Mouse (Mus musculus) cortical plate, adult 2 months (tissue): ENCODE measurements around the gene Traf3. TPM values are rescaled to one million over a fixed set of nuclear protein-coding genes. Genes with fewer than 3 reads are reported as not detected.

Source experiments
- H3K27ac ChIP-seq: fragments of 200-500 bp; 2 replicates; pipeline ENCODE4 v1.5.1; 2012; ENCODE audit warnings: low read length, control low read depth, inconsistent platforms; ENCODE audit not compliant: insufficient read depth
- H3K4me1 ChIP-seq: fragments of 200-500 bp; 2 replicates; pipeline ENCODE4 v1.6.1; 2011; ENCODE audit warnings: low read length; ENCODE audit not compliant: control insufficient read depth, insufficient read depth
- H3K4me3 ChIP-seq: fragments of 200-500 bp; 2 replicates; pipeline ENCODE4 v1.5.1; 2011; ENCODE audit warnings: mild to moderate bottlenecking, low read length, control low read depth; ENCODE audit not compliant: insufficient read depth
- CTCF ChIP-seq: fragments of 200-500 bp; IDR thresholded peaks from 2 replicates; pipeline ENCODE4 v1.5.1; 2011; ENCODE audit warnings: mild to moderate bottlenecking, control low read depth, low read length; ENCODE audit not compliant: insufficient read depth; ENCODE audit errors: extremely low read depth
- POLR2A ChIP-seq: fragments of 200-500 bp; IDR thresholded peaks from 2 replicates; pipeline ENCODE4 v1.6.1; 2011; ENCODE audit warnings: mild to moderate bottlenecking, low read length, control low read depth; ENCODE audit not compliant: insufficient read depth; ENCODE audit errors: extremely low read depth
- polyA plus RNA-seq: library from polyadenylated mRNA; depleted of rRNA; stranded (reverse); fragments of >200 nt; gene quantifications from 2 replicates; pipeline ENCODE4 v1.2.3, GENCODE M21; 2012

The Traf3 gene
- polyA plus RNA-seq, 1 experiment, result 31.6 TPM

DNA sequence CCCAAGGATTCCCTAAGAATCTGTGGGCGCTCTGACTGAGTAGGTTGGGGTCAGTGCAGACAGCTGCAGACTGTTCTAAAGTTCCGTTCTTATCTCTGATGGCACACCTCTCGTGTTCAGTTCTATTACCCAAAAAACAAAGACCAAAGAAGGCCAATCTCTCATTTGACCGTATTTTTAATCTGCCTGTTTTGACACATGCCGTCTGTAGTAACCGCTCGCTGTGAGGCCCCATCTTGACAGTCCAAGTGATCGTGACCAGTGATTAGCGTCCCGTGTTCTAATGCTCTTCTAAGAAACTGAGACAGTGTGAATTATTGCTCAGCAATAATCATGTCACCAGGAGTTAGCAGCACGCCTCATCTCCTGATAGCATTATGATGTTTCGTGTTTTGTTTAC, 100.4 kb downstream of the Traf3 start:
- H3K27ac ChIP-seq, result no peak overlapping the region
- TF ChIP-seq CTCF (no peak), POLR2A (no peak)
- H3K4me3 ChIP-seq, result no peak overlapping the region
- H3K4me1 ChIP-seq, result no peaks in the 10 kb centered on the region

- no peaks in the 10 kb centered on the region for H3K4me1 ChIP-seq
Observed at GRCm38 (mm10) chr12:111267673-111268325, 101.6 kb downstream of the Traf3 start.

GRCm38 (mm10) chr12:111270629-111271277, 104.6 kb downstream of the Traf3 start, which contains the start of gene Amn:
TSS of gene Amn (plus strand) at chr12:111271095.
- Histone ChIP-seq H3K27ac (no peak within 1 kb of the TSS), H3K4me1 (no peaks in the 10 kb centered on the region), H3K4me3 (no peak within 1 kb of the TSS)
- TF ChIP-seq CTCF (no peak), POLR2A (no peak)

More at GRCm38 (mm10) chr12:111267673-111268325, 101.6 kb downstream of the Traf3 start:
- Histone ChIP-seq H3K4me3 (no peak overlapping the region), H3K27ac (no peak overlapping the region)
- TF ChIP-seq POLR2A, result no peak
- no peak for TF ChIP-seq CTCF

DNA sequence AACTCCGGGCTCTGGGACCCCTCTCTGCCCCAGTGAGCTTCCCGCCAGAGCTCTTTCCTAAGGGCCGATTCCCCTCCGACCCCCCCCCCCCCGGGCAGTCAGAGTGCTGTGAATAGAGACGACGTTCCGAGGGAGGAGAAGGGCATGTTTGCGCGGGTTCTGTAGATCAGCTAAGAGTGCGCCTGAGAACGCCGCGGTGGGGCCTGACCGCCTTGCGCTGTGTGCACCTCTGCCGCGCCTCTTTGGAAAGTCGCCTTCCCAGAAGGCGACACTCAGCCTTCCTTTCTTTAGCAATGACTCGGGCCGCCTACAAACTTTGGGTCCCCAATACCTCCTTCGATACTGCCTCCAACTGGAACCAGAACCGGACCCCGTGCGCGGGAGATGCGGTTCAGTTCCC, 105.2 kb downstream of the Traf3 start:
- H3K4me3 ChIP-seq, result no peak overlapping the region
- no peak overlapping the region for H3K27ac ChIP-seq
- TF ChIP-seq POLR2A (no peak), CTCF (no peak)
- H3K4me1 ChIP-seq, result no peaks in the 10 kb centered on the region

DNA sequence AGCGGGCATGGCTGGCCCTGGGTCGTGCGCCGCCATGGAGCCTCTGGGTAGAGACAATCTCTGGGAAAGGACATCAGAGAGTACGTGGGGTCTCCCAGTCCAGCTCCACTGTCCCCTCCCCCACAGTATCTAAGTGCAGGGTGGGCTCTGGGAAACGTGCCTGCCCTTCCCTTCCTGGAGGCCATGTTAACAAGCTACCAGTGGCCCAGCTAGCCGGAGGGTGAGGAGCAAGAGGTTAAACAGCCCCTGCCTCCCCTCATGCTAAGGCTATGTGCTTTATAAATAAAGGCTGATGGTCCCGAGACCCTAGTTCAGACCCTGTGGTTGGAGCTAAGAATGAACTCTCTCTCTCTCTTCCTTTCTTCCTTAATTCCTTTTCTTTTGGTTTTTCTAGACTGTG, 105.8 kb downstream of the Traf3 start:
- H3K27ac ChIP-seq, result no peak overlapping the region
- H3K4me1 ChIP-seq, result no peaks in the 10 kb centered on the region
- TF ChIP-seq CTCF (no peak), POLR2A (no peak)

DNA sequence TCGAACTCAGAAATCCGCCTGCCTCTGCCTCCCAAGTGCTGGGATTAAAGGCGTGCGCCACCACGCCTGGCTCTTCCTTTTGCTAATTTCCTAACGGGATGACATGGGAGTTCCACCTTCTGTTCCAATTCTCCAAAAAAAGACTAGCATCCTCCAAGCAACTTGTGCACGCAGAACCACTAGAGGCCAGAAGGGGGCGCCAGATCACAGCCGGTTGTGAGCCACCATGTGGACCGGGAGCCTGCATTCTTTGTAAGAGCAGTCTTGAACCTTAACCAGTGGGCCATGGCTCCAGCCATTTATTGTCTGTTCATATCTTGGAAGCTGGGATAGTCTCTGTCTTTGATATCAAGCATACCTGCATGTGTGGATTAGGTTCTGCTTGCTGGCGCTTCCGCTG, 106.2 kb downstream of the Traf3 start:
- TF ChIP-seq CTCF, result peak; percentile 72
- no peak for TF ChIP-seq POLR2A

More for the DNA sequence above, 105.8 kb downstream of the Traf3 start:
- no peak overlapping the region for H3K4me3 ChIP-seq

DNA sequence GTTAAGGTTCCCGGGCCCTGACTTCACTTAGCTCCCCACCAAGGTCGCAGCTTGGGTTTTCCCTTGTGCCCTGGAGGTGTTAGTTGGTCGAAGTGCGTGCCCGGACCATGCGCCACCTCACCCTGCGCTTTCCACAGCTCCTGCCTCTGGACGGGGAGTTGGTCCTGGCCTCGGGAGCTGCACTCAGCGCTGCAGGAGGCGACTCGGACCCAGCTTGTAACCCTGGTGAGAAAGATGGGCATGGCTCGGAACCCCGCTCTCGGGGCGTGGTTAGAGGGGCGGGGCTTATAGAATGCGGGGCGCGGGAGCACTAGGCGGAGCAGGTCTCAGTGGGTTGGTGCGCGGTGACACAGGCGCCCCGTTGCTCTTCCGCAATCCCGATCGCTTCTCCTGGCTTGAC, 107.8 kb downstream of the Traf3 start:
- H3K4me3 ChIP-seq, result peak overlapping the region; percentile 20
- TF ChIP-seq POLR2A, result no peak
- no peak for TF ChIP-seq CTCF
- no peak overlapping the region for H3K27ac ChIP-seq
- no peaks in the 10 kb centered on the region for H3K4me1 ChIP-seq

More for the DNA sequence above, 106.2 kb downstream of the Traf3 start:
- no peak overlapping the region for H3K4me3 ChIP-seq
- no peaks in the 10 kb centered on the region for H3K4me1 ChIP-seq
- H3K27ac ChIP-seq, result no peak overlapping the region

DNA sequence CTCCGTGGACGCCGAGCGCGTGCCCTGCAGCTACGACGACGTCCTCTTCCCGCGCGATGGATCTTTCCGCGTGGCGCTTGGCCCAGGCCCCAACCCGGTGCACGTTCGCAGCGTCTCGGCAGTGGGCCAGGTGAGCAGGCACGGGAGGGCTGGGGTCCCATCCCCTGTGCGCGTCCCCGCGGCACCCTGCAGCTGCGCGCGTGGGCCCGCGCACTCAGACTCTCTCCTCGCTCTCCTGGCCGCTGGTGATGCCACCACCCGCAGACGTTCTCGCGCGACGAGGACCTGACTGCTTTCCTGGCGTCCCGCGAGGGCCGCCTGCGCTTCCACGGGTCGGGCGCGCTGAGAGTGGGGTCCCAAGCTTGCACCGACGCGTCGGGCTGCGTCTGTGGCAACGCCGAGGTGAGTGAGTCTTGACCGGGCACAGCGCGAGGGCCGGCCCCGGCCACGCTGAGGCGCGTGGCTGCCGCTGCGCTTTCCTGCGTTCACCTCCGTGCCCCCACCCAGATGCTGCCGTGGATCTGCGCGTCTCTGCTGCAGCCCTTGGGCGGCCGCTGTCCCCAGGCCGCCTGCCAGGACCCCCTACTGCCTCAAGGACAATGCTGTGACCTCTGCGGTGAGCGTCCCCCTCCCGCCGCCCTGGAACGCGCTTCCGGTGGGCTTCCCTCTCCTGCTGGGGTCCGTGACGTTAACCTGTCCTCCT, 108.4 kb downstream of the Traf3 start:
- no peak for TF ChIP-seq POLR2A
- TF ChIP-seq CTCF, result no peak

GRCm38 (mm10) chr12:111275150-111275841, 109.1 kb downstream of the Traf3 start:
- peak overlapping the region; percentile 20 for H3K4me3 ChIP-seq
- H3K27ac ChIP-seq, result no peak overlapping the region
- no peak for TF ChIP-seq POLR2A
- TF ChIP-seq CTCF, result no peak
- H3K4me1 ChIP-seq, result no peaks in the 10 kb centered on the region

More for the DNA sequence above, 108.4 kb downstream of the Traf3 start:
- Histone ChIP-seq H3K27ac (no peak overlapping the region), H3K4me3 (peak overlapping the region; percentile 20), H3K4me1 (no peaks in the 10 kb centered on the region)
